Mouse (Mus musculus): ENCODE measurements around the gene Zfp422. TPM values are rescaled to one million over a fixed set of nuclear protein-coding genes. Genes with fewer than 3 reads are reported as not detected.
A peak's percentile ranks its signal among the peaks of the same experiment; 100 is the strongest.
"Not testable (repeated sequence)": the region's sequence is repeated elsewhere in the genome, so short reads cannot be mapped to it uniquely, and the experiment has no call there.

The Zfp422 gene
- polyA plus RNA-seq, 1 experiment: 43.6 TPM

DNA sequence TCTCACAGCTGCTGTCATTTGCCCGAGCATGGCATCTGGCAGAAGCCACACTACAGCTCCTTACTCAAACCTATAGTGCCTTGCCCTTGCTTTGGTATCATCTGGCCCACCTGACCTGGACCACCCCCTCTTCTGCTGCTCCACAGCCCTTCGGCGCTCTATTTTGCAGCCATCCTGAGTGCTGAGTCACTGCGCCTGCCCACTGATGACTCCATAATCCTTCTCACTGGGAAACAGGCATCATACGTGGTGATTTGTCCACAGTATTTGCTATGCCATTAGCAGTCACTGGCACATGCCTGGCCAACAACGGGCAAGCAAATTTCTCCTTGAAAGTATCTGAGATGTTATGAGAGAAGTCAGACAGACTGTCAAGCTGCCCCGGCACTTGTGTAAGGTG, 21.0 kb upstream of the Zfp422 start:
- no peak for DNase-seq (ENCODE audit: low spot score)

GRCm38 (mm10) chr6:116647763-116648162, 19.0 kb upstream of the Zfp422 start:
- no peak for DNase-seq (ENCODE audit: low spot score)

DNA sequence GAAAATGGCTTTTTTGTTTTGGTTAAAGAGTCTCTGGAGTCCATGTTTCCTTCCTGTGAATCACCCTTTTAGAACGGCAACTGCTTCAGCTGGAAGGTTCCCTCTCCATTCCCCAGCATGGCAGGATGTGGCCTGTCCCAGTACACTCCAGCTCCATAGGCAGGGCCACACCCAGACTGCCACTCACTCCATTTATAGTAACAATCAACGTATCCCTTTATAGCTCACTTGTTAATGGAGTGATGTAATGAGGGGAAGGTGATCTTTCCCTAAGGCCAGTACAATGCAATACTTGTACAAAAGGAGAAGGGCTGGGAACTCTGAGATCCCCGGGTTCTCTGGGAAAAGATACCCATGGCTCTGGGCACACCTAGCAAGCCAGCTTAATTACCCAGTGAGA, 15.5 kb upstream of the Zfp422 start:
- no peak for DNase-seq (ENCODE audit: low spot score)

DNA sequence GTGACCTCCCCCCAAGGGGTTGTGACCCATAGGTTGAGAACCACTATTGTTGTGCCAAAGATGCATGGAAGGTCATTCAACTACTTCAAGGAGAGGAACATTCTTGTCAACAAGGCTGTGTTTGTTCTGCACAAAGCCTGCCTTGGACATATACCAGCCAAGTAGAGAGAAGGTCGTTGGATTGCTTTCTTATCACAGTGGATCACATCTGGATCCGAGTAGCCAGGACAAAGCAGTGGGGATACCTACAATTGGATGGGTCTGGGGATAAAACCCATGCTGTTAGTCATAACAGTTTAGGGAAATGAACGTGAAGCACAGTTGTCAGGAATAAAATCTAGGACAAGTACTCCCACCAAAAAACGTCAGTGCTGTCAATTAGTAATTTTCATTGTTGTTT, 15.1 kb upstream of the Zfp422 start:
- no peak for DNase-seq (ENCODE audit: low spot score)

GRCm38 (mm10) chr6:116642942-116643341, 14.1 kb upstream of the Zfp422 start:
- DNase-seq (ENCODE audit: low spot score): no peak

GRCm38 (mm10) chr6:116639663-116640062, 10.9 kb upstream of the Zfp422 start:
- no peak for DNase-seq (ENCODE audit: low spot score)

GRCm38 (mm10) chr6:116638871-116639270, 10.1 kb upstream of the Zfp422 start:
- no peak for DNase-seq (ENCODE audit: low spot score)

DNA sequence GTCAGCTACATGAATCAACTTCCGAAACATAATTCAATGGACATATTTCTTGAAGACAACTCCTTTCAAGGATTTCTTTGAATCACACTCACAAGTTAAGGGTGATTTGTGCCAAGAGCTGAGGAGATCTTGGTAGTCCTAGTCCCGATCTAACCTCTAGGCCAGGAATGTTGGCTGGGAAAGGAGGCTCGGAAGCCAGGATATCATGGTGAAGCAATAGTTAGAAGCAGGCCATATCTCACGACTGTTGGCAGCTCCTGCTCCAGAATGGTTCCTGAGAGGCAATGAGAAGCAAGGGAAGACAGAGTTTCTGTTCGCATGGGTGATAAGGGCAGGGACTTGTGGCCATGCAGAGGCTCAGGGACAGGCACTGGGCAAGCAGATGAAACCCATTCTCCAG, 8.7 kb upstream of the Zfp422 start:
- no peak for DNase-seq (ENCODE audit: low spot score)

DNA sequence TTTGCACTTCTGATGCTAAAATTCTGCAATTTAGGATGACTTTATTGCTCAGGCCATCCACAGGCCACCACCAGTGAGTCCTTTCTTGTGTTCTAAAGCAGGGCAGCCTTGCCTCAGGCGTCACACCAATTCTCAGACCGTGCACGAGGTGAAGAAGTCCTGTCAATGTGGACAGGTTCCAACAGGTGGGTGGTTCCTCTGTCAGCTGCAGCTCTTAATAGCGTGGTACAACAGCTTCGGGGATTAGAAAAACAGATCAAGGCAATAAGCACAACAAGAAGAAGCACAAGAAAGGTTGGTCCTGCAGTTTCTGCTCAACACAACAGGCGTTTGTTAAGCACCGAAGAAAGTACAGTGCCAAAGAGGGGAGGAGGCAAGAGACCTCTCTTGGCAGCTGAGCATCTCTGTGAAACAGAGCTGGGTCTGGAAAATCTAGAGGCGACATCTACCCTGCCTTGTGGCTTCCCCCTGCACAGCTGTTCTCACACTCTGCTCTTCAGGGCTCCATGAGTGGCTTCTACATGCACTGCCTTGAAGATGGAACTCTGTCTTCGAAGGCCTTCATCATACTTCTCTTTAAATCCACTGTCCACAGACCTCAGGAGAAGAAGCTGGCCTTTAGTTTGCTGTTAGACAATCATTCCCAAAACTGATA, 7.9 kb upstream of the Zfp422 start:
- DNase-seq (ENCODE audit: low spot score): no peak

DNA sequence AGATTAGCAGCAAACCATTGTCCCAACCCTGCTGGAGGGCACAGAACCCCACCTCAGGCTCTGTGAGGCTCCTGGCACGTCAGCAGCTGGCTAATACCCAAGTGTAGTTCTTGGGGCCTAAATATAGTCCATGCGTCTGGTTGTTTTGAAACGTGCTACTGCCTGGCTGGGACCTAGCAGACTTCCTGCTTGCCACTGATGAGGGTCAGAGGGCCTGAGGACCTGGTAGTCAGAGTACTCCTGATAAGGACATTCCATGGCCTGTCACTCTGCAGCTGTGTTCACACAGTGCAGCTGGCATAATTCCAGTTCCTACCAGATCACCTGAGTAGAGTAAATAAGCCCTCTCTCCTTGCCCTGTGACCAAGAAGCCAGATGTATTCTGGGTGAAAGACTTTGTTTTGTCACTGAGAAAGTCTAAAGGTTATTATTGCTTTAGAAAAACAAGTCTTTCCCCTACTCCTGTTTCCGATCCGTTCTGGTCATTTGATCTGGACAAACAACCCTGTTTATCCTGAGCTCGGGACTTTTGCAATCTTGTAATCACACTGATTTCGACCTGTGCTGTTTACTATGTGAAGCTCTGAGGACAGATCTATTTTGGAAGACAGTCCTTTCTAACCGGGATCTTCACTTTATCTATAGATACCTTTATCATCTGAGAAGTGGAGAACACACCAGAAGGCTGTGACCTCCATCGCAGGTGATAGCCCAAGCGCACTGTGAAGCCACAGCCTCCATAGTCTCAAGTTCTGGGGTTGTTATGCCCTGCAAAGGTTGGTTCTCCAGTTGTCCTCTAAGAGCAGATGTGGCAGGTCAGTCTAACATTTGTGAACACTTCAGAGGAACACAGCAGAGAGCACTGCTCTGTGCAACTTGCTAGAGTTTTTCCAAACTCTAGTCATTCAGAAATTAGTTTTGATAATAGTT, 6.7 kb upstream of the Zfp422 start:
- peak; percentile 35 for DNase-seq (ENCODE audit: low spot score)

DNA sequence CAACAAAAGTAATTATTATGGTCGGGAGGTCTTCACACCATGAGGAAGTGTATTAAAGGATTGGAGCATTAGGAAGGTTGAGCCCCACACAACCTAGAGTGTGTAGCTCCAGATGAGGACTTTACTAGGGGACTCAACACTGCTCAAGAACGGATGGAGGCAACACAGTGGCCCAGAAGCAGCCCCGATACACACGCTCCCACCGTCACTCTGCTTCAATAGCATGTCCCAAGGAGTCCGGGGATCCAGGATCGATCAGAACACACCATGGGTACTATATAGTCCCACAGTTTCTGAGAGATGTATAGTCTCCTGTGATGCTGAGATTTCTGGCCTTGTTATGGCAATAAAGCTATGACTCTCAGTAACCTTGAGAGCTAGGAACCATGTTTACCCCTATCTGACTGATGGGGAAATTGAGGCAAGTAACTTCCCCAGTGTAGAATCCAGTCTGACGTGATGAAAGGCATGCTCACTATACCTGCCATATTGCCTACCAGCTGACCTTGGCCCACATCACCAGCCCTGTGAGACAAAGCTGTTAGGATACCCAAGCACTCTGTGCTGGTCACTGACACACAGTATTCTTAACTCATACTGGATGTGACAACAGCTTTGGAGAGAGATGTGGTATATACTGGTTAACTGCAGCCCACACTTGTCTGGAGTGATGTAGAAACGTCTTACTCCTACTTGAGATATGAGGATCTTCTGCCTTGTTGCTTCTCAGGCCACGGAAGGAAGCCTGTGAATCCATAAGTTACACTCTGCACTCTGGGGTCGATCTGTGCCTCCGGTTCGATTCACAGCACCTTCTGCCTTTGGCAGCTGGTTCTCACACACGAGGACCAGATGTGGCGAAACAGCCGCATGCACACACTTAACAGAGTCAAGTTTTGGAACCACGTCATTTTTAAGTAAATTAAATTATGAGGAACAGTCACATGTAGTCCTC, 5.2 kb upstream of the Zfp422 start:
- DNase-seq (ENCODE audit: low spot score): no peak

DNA sequence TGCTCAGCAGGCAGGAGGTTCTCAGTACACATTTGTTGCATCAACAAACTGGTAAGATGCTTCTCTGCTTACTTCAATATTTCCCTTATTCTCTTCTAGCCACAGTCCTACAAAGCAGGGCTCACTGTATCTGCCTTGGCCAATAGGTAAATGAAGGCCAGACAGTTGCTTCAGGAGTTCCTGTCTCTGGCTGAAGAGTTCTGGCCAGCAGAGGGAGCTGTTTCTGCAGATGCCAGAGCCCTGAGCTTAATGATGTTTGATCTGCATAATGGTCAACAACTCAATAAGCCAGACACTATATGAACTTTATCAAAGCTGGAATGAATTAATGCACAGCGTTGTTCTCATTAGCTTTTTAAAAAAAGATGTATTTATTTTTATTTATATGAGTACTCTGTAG, 3.3 kb upstream of the Zfp422 start:
- DNase-seq (ENCODE audit: low spot score): peak; percentile 49

GRCm38 (mm10) chr6:116629766-116630165, 967 bp upstream of the Zfp422 start:
- no peak for DNase-seq (ENCODE audit: low spot score)

DNA sequence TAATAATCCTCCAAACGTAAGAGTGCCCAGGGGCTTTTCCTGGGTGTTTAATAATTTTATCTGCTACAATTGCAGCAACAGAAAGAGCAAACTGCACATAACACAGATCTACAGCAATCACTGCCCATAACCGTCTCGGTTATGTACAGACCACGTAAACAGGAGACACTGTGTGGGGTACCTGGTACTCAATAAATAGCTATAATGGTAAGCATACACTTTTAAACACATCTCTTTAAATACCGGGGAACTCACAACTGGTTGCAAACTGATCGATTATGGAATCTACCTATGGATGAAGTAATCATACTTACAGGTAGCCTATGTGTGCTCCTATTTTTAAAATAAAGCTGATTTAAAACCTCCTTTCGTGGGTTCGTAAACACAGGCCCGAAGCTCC, 704 bp downstream of the Zfp422 start:
- no peak for DNase-seq (ENCODE audit: low spot score)

GRCm38 (mm10) chr6:116626417-116626816, 2.4 kb downstream of the Zfp422 start:
- DNase-seq (ENCODE audit: low spot score): not testable (repeated sequence)

DNA sequence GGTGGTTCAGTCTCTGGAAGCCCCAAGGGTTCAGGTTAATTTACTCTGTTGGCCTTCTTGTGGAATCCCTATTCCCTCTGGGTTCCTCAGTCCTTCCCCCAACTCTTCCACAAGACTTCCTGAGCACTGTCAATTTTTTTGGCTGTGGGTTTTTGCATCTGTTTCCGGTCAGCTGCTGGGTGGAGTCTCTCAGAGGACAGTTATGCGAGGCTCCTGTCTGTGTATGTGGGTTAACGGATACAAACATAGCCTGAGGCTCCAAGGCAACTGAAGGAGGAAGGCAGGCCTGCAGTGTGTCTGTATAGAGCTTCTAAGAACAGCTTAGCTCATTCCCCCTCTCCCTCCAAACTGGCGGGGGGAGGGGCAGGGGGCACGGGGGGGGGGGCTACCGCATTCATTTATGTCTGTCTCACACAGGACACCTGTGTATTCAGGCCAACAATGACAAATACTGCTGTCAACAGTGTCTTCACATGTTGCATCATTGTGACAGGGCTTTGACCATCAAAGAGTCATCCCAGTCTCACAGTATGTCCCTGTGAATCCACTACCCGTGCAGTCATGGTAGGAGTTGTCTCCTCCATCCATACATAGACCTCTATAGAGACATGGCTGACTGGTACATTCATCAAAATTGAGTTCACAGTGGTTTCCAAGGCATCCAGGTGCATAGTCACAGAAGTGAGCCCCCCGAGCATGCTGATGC, 7.3 kb downstream of the Zfp422 start:
- DNase-seq (ENCODE audit: low spot score): no peak

DNA sequence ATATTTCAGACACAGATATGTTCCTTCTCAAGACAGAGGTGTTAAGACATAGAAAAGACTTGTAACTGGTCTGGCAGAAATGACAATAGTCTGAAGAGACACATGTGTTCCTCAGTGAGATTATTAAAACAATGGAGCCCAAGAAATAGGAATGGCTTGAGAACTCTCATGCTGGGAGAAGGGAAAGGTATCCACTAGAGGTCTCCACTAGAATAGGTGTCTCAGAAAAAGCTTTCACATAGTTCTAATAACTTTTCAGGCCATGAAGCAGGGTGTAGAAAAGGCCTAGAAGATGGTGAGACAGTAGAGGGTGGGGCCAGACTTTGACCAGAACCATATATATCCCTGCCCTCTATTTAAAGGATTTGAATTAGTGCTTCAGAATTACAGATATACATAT, 10.7 kb downstream of the Zfp422 start:
- no peak for DNase-seq (ENCODE audit: low spot score)

DNA sequence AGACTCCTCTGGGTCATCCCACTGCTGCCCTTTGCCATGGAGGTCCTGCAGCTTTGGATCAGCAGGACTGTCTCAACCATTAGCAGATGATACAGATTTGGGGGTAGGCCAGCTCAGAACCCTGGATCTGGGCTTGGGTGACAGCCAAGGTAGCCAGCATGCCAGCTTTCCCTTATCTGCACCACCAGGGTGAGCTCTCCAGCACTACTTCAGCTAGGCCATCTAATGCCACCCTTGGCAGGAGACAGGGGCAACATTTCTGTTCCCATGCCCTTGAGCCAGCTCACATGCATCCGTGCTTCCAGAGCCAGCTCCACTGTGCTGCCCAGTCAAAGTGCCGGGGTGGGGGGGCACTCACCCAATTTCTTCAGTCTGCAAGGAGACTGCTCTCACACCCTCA, 13.1 kb downstream of the Zfp422 start:
- no peak for DNase-seq (ENCODE audit: low spot score)

- no peak for DNase-seq (ENCODE audit: low spot score)
These were observed 21.6 kb downstream of the Zfp422 start for GRCm38 (mm10) chr6:116607230-116607629.

GRCm38 (mm10) chr6:116600969-116601368, 27.8 kb downstream of the Zfp422 start:
- DNase-seq (ENCODE audit: low spot score): not testable (repeated sequence)

DNA sequence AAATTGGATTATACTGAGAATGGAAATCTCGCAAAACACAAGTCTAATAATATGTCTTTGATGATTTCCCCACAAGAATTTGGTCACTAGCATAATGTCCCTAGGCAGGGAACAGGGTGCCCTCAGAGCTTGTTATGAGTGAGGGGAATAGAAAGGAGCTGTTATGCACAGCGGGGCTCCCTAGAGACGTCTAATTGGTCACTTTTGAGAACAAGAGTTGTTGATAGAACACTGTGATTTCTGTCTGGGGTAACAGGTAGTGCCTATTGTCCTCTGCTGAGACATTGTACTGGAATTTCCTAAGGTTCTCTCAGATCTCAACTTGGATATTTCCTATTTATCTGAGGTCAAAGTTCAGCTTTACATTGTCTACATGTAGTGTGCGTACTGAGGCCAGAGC, 44.7 kb downstream of the Zfp422 start, which contains the start of gene Olfr215:
Gene Olfr215, minus strand, starts transcription at position 101 of the 400 bp plus-strand sequence.
- no peak for DNase-seq (ENCODE audit: low spot score)
